Mouse (Mus musculus) MEL-GATA-1-ER (cell line): ENCODE measurements around the gene Tbc1d7.

Source experiments
- DNase-seq: peaks from one replicate; pipeline ENCODE4 v3.0.0-alpha.2; 2012; ENCODE audit warnings: low read depth; ENCODE audit errors: extremely low read depth

The Tbc1d7 gene

GRCm38 (mm10) chr13:43171020-43171710 lies at the start of gene Tbc1d7:
Gene Tbc1d7 (minus strand): TSS chr13:43171501.
- DNase-seq = peak; percentile 80

DNA sequence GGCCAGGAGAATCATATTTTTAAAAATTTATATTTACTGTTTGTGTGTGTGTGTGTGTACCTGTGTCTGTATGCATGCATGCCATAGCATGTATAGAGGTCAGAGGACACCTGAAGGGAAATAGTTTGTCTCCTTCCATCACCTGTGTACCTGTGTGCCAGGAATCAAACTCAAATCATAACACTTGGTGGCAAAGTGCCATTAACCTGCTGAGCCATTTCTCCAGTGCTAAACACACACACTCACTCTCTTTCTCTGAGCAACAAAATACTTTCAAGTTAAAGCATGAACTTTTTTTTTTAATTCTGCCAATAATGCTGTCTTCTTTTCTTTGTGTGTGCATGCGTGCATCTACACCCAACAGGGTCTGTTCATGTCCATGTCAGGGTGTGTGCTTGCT lies 49.3 kb upstream of the Tbc1d7 start:
- no peak for DNase-seq

DNA sequence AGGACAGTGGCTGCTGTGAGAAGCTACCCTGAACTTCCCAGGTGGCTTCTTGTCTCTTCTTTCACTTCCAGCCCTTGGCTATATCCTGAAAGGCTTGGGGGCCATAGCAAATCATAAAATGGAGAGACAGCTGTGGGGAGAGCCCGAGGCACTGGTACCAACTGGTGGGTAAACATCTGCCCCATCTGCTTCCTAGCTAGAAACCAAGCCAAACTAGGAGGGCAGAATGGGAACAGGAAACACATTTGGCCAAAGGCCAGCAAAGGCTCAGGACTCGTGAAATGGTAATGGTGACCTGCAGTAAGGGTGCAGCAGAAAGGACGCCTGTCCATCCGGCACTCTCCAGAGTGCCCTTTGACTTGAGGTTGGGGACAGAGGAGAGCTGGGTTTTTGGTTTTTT lies 47.5 kb upstream of the Tbc1d7 start:
- DNase-seq = no peak

- no peak for DNase-seq
Measured at GRCm38 (mm10) chr13:43218284-43218683, 47.0 kb upstream of the Tbc1d7 start.

- DNase-seq = no peak
Measured at GRCm38 (mm10) chr13:43217686-43218085, 46.4 kb upstream of the Tbc1d7 start.

DNA sequence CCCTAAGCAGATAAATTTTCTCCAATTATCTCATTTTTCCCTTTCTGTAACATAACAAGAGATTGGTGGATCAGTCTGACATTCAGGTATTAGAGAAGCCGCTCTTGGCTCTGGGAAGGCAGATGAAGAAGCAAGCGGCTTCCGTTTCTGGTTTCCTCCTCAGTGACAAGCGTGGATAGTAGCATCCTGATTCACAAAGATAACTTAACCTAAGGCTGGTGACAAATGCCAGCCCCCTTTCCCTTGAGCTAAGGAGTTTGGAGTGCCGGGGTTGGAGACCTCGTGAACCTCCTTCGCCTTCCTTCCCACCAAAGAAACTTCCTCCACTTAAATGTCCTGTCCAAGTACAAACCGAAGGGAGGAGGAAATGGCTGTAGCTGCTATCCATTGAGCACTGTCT lies 45.8 kb upstream of the Tbc1d7 start:
- DNase-seq = no peak

GRCm38 (mm10) chr13:43215994-43216706 lies 44.8 kb upstream of the Tbc1d7 start:
- DNase-seq = no peak

GRCm38 (mm10) chr13:43215144-43215993 lies 44.1 kb upstream of the Tbc1d7 start:
- peak; percentile 82 for DNase-seq

DNA sequence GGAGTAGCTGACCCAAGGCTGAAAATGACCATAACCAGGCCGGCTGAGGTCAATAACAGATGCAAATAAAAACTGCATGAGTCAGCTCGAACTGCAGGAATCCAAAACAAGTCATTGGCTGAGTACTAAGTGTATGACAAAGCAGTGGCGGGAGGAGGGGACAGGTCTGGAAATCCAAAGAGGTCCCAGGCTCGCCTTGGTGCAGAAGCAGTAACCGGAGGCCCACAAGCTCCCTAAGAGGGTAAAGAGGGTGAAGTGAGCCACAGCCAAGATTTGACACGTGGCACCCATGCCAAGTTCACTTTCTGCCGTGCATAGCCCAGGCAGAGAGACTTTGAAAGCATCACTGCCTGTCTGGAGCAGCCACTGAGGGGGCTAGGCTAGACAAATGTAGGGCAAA lies 41.0 kb upstream of the Tbc1d7 start:
- DNase-seq = no peak

DNA sequence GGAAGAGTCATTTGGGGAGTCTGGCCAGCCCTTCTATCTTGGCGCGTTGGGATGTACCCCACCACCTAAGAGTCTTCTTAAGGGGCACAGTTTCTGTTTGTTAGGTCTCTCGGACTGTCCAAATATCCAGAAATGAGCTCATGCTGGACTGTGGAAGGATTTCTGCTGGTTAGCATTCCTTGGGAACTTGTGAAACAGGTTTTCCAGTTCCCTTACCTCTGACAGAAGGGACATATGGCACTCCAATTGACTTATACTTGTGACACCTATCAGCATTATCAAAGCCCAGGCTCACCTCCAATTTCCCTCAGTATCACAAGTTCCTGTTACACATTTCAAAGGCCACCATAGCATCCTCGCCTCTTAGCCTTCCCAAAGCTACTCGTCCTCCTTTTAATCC lies 39.7 kb upstream of the Tbc1d7 start:
- DNase-seq = no peak

DNA sequence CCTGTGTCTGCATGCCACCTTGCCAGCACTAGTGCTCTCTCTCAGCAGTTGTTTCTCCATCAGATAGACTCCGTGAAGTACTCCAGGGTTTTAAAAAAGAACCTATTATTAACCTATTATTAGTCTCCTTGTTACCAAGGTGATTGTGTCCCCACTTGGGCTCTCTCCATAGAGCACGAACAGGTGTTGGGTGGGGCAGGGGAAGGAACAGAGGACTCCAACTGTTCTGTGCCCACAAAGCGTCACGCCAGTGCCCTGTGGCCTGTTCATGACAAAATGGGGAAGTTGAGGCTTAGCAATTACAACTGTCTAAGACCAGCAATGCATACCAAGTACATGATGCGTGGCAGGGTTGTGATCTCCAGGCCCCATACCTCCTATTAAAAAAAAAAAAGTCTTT lies 38.3 kb upstream of the Tbc1d7 start:
- DNase-seq = peak; percentile 73

- no peak for DNase-seq
Measured at GRCm38 (mm10) chr13:43208914-43209439, 37.7 kb upstream of the Tbc1d7 start.

GRCm38 (mm10) chr13:43206118-43206683 lies 34.9 kb upstream of the Tbc1d7 start:
- no peak for DNase-seq

DNA sequence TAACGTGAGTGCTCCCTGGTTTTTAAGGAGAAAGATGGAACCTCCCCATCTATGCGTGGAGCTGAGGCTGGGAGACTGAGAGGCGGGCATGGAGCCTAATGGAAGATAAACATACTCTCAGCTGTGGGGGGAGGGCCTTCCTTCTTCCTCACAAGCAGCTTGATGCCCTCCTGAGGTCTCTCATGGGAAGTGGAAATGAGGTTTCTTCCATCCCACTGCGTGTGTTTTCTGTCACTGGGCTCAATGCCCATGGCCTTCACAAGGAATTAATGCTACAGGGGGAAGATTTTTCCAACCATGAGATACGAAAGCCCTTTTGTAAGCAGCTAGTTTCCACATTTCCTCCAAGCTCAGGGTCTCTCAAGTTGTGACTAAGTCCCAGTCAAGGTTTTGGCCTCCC lies 32.3 kb upstream of the Tbc1d7 start:
- DNase-seq = no peak

GRCm38 (mm10) chr13:43203234-43203633 lies 31.9 kb upstream of the Tbc1d7 start:
- DNase-seq = no peak

DNA sequence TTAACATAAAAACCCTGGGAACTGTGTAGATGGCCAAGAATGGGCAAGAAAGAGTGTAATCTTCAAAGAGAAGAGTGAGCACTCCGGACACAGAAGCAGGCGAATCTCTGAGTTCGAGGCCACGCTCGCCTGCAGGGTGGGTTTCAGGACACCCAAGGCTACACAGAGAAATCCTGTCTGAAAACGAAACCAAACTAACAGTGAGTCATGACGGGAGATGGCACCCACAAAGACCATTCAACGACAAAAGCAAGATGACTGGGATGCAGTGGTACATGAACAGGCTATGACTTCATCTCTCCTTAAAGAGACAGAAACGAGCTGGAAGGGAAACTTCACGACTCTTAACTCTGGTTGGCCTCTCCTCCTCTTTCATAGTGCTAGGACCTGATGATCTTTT lies 31.1 kb upstream of the Tbc1d7 start:
- no peak for DNase-seq

DNA sequence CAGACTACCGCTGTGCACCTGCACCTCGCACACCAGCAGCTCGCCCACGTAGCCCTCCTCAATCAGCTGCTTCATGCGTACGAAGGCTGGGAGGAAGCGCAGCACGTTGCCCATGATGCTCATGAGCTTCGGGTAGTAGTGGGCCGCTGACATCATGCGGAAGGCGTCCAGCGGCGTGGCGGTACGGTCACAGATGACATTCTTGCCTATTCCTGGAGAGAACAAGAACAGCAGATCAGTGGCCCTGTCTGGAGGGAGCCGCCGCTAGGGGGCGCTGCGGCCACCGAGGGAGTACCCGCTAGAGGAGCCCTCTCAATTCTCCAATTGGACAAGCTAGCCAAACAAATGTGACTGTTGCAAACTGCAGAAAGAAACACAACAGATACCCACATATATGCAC lies 29.7 kb upstream of the Tbc1d7 start:
- DNase-seq = no peak

GRCm38 (mm10) chr13:43200473-43200872 lies 29.2 kb upstream of the Tbc1d7 start:
- no peak for DNase-seq

DNA sequence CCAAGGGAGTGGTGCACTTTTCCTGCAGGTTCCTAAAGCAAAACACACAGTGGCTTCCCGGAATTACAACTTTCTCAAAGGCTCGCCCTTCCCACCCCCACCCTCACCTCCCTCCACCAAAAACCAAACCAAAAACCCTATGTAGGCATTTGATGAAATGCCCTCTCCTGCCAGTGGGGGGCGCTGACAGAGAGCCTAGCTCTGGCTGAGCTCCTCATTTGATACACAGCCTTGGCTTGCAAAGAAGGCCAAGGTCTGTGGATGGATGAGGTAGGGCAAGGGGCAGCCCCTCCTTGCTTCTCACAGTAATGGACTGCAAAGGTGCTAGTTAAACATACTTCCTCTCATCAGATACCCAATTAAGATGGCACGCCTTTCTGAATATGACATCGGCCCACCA lies 28.4 kb upstream of the Tbc1d7 start:
- DNase-seq = no peak

DNA sequence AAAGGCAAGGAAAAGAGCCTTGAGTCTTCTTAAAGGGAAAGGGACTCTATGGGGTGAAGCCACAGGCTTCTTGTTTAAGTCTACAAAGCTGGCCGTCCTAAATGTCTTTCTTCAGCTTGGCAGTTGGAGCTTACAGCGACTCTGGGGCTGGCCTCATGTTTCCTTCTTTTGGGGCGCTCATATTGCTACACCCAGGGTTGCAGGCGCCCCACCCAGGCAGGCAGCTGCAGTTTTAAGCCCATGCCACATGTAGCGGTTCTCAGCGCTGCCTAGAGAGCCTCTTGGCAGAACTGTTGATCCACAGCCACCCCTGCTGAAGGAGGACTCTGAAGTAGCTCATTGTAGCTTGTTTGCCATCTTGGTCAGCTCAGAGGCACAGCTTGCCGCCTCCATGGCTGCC lies 28.0 kb upstream of the Tbc1d7 start:
- DNase-seq = no peak

- DNase-seq = no peak
Measured at GRCm38 (mm10) chr13:43197187-43197586, 25.9 kb upstream of the Tbc1d7 start.

- no peak for DNase-seq
Measured at GRCm38 (mm10) chr13:43196000-43196399, 24.7 kb upstream of the Tbc1d7 start.
